Mouse (Mus musculus): ENCODE data around the gene a. TPM values are rescaled to one million over a fixed set of nuclear protein-coding genes. Genes with fewer than 3 reads are reported as not detected.

Gene a
- polyA plus RNA-seq, 1 experiment = not detected

GRCm38 (mm10) chr2:155090909-155091742, 299.9 kb downstream of the a start:
- WGBS = 38% methylated on average over 13 of the region's 13 CpGs
- TF ChIP-seq POLR2A (IDR thresholded peaks at IDR 0.05; ENCODE audit: borderline replicate concordance, extremely low read depth, low read depth, low read length) (no peak), CTCF (IDR thresholded peaks at IDR 0.05; ENCODE audit: insufficient read depth, low read length) (no peak)
- DNase-seq = no peak
- Histone ChIP-seq H3K4me3 (replicated peaks; ENCODE audit: extremely low read depth, low read depth, low read length) (no peak overlapping the region), H3K4me1 (ENCODE audit: control insufficient read depth, insufficient read depth, low read length) (no peaks in the 10 kb centered on the region)

- WGBS = 85% methylated on average over 3 of the region's 3 CpGs
- no peak for TF ChIP-seq POLR2A (IDR thresholded peaks at IDR 0.05; ENCODE audit: borderline replicate concordance, extremely low read depth, low read depth, low read length)
- TF ChIP-seq CTCF (IDR thresholded peaks at IDR 0.05; ENCODE audit: insufficient read depth, low read length) = no peak
- no peak for DNase-seq
- no peaks in the 10 kb centered on the region for H3K4me1 ChIP-seq (ENCODE audit: control insufficient read depth, insufficient read depth, low read length)
- no peak overlapping the region for H3K4me3 ChIP-seq (replicated peaks; ENCODE audit: extremely low read depth, low read depth, low read length)
These were observed 300.5 kb downstream of the a start for GRCm38 (mm10) chr2:155091743-155092075.

- TF ChIP-seq CTCF (IDR thresholded peaks at IDR 0.05; ENCODE audit: insufficient read depth, low read length) (no peak), POLR2A (IDR thresholded peaks at IDR 0.05; ENCODE audit: borderline replicate concordance, extremely low read depth, low read depth, low read length) (no peak)
- H3K4me3 ChIP-seq (replicated peaks; ENCODE audit: extremely low read depth, low read depth, low read length) = no peak overlapping the region
- 22% methylated on average over 4 of the region's 4 CpGs for WGBS
- DNase-seq = no peak
- no peaks in the 10 kb centered on the region for H3K4me1 ChIP-seq (ENCODE audit: control insufficient read depth, insufficient read depth, low read length)
These were observed 302.2 kb downstream of the a start for GRCm38 (mm10) chr2:155093418-155093817.

GRCm38 (mm10) chr2:155098720-155099380, 307.6 kb downstream of the a start:
- no peak for TF ChIP-seq CTCF (IDR thresholded peaks at IDR 0.05; ENCODE audit: insufficient read depth, low read length)
- TF ChIP-seq POLR2A (IDR thresholded peaks at IDR 0.05; ENCODE audit: borderline replicate concordance, extremely low read depth, low read depth, low read length) = no peak
- WGBS = 83% methylated on average over 9 of the region's 9 CpGs
- DNase-seq = no peak
- Histone ChIP-seq H3K4me3 (replicated peaks; ENCODE audit: extremely low read depth, low read depth, low read length) (no peak overlapping the region), H3K4me1 (ENCODE audit: control insufficient read depth, insufficient read depth, low read length) (no peaks in the 10 kb centered on the region)

- no peak for DNase-seq
- no peaks in the 10 kb centered on the region for H3K4me1 ChIP-seq (ENCODE audit: control insufficient read depth, insufficient read depth, low read length)
- TF ChIP-seq POLR2A (IDR thresholded peaks at IDR 0.05; ENCODE audit: borderline replicate concordance, extremely low read depth, low read depth, low read length) (no peak), CTCF (IDR thresholded peaks at IDR 0.05; ENCODE audit: insufficient read depth, low read length) (no peak)
- no peak overlapping the region for H3K4me3 ChIP-seq (replicated peaks; ENCODE audit: extremely low read depth, low read depth, low read length)
- WGBS = 59% methylated on average over 7 of the region's 7 CpGs
These were observed 308.2 kb downstream of the a start for GRCm38 (mm10) chr2:155099421-155099820.

- no peak for DNase-seq
- no peaks in the 10 kb centered on the region for H3K4me1 ChIP-seq (ENCODE audit: control insufficient read depth, insufficient read depth, low read length)
- TF ChIP-seq POLR2A (IDR thresholded peaks at IDR 0.05; ENCODE audit: borderline replicate concordance, extremely low read depth, low read depth, low read length) (no peak), CTCF (IDR thresholded peaks at IDR 0.05; ENCODE audit: insufficient read depth, low read length) (no peak)
- H3K4me3 ChIP-seq (replicated peaks; ENCODE audit: extremely low read depth, low read depth, low read length) = no peak overlapping the region
- WGBS = 66% methylated on average over 14 of the region's 14 CpGs
These were observed 309.0 kb downstream of the a start for GRCm38 (mm10) chr2:155099994-155100795.

Other genes starting within 250 kb of the a start
- 0.98 TPM in 1 of 2 replicates, not detected in the other for gene 1700003F12Rik, start 244.3 kb upstream of the a start, polyA plus RNA-seq (2012; rRNA removed)
- 0.07 TPM in 2 replicates for gene Actl10, start 239.6 kb upstream of the a start, polyA plus RNA-seq (2012; rRNA removed)
- gene Necab3, start 232.5 kb upstream of the a start, polyA plus RNA-seq (2012; rRNA removed) = 1.2 and 1.8 TPM in 2 replicates
- gene E2f1, start 221.5 kb upstream of the a start, polyA plus RNA-seq (2012; rRNA removed) = 9.8 and 12.6 TPM in 2 replicates
- 40.8 and 41.3 TPM in 2 replicates for gene Pxmp4, start 187.7 kb upstream of the a start, polyA plus RNA-seq (2012; rRNA removed)
- 5.8 and 6.8 TPM in 2 replicates for gene Zfp341, start 178.1 kb upstream of the a start, polyA plus RNA-seq (2012; rRNA removed)
- gene 4930519P11Rik, start 178.0 kb upstream of the a start, polyA plus RNA-seq (2012; rRNA removed) = 0.53 and 1.4 TPM in 2 replicates
- gene Chmp4b, start 139.7 kb upstream of the a start, polyA plus RNA-seq (2012; rRNA removed) = 83.4 and 103 TPM in 2 replicates
- gene Gm14214, start 21.4 kb upstream of the a start, polyA plus RNA-seq (2012; rRNA removed) = not detected in 2 replicates
- 188 and 211 TPM in 2 replicates for gene Raly, start 306 bp upstream of the a start, polyA plus RNA-seq (2012; rRNA removed)
- gene Eif2s2, start 101.5 kb downstream of the a start, polyA plus RNA-seq (2012; rRNA removed) = 4.8 and 9.0 TPM in 2 replicates
- gene Gm14226, start 226.9 kb downstream of the a start, polyA plus RNA-seq (2012; rRNA removed) = 0.03 and 0.05 TPM in 2 replicates